Mouse (Mus musculus): ENCODE measurements around the gene Ptcra.
A peak's percentile ranks its signal among the peaks of the same experiment; 100 is the strongest.
"Not testable (repeated sequence)": the region's sequence is repeated elsewhere in the genome, so short reads cannot be mapped to it uniquely, and the experiment has no call there.

The Ptcra gene

GRCm38 (mm10) chr17:46771616-46772015 is 8.1 kb upstream of the Ptcra start:
- no peak for DNase-seq (ENCODE audit: extremely low spot score, low spot score)

DNA sequence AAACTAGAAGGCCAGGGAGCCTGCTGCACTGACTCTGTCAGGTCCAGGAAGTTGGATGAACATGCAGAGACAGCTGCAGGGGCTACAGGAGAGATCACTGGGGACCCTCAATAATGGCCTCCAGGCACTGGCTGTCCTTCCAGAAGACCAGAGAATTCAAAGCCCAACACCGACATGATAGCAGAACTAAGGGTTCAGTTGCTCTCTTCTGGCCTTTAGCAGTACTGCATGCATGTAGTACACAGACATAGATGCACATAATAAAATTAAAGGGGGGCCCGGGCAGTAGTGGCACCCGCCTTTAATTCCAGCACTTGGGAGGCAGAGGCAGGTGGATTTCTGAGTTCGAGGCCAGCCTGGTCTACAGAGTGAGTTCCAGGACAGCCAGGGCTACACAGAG is 7.5 kb upstream of the Ptcra start:
- DNase-seq (ENCODE audit: extremely low spot score, low spot score), result no peak

GRCm38 (mm10) chr17:46770546-46770945 is 7.0 kb upstream of the Ptcra start:
- no peak for DNase-seq (ENCODE audit: extremely low spot score, low spot score)

- DNase-seq (ENCODE audit: extremely low spot score, low spot score), result no peak
Observed at GRCm38 (mm10) chr17:46767868-46768267, 4.4 kb upstream of the Ptcra start.

DNA sequence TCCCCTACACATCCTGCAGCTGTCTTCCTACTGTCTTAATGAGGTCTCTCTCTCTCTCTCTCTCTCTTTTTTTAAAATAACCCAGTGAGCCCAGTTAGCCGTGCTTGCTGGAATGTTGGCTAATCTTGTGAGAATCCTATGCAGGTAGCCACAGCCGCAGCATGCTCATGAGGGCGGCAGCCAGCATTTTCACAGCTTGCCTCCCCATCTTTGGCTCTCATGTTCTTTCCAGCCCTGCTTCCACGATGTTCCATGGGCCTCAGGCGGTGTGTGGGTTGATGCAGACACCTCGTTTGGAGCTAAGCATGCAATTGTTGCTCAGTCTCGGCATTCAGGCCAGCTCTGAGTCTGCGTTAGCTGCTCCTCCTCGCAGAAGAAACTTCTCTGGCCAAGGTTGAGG is 1.4 kb upstream of the Ptcra start:
- not testable (repeated sequence) for DNase-seq (ENCODE audit: extremely low spot score, low spot score)

DNA sequence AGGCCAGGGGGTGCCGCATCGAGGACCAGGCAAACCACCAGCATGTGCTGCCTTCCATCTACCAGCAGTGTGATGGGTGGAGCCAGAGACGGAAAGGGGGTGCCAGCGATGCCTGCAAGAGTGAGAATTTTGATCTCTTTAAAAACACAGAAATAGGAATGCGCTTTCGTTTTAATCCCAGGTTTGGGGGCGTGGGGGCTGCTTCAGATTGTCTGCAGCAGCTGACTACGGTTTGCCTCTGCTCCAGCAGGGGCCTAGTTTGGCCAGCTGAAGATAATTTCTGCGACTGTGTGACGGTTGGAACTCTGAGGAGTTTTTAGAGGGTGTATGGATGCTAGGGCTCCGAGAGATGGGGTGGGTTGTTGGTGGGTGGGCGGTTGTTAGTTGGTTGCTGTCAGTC is 4.8 kb downstream of the Ptcra start:
- DNase-seq (ENCODE audit: extremely low spot score, low spot score), result no peak

DNA sequence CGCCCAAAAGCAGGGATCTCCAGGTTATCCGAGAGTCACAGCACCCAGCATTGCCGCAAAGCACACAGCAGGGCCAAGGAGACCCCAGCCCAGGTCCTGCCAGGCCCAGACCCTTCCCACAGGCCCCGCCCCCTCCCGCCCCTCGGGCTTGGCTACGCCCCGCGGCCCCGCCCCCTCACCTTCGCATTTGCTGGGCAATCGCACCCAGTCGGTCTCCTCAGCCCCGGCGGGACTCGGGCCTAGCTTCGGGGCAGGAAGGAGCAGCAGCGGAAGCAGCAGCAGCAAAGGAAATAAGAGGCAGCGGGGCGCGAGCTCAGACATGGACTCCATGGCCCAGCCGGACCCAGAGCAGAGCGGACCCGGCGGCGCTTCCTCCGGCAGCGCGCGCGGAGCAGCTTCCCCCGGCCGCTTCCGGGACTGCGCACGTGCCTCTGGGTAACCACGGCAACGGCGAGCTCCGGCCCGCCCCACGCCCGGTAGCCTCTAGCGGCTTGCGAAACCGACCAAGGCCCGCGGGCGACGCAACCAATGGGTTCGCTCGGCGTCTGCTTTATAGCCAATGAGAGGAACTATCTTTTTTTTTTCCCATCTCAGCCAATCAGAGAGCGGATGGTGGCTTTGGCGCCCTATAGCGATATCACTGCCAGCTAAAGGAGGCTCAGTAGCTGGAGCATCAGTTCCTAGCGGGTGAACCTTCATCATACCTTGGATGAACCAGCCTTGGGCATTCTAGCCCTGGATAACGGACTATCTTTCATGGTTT is 11.5 kb downstream of the Ptcra start, which contains the start of gene Cnpy3:
Cnpy3 (minus strand) TSS at position 421 of the 763 bp plus-strand sequence.
- DNase-seq (ENCODE audit: extremely low spot score, low spot score), result peak; percentile 99

- DNase-seq (ENCODE audit: extremely low spot score, low spot score), result no peak
Observed at GRCm38 (mm10) chr17:46751056-46751793, 12.3 kb downstream of the Ptcra start.

DNA sequence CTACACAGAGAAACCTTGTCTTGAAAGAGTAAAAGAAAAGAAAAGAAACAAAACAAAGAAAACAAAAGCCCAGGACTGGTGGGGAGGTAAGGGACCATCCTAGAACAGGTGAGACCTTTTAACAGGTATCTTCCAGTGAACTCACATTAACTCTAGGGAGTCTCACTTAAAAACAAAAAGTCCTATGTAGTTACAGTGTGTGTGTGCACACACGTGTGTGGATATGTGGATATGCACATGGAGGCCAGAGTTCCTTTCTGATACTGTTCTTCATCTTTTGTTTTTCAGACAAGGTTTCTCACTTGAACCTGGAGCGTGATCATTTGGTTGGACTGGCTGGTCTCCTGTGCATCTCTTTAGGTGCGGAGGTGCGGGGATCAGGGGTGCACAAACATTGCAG is 12.9 kb downstream of the Ptcra start:
- no peak for DNase-seq (ENCODE audit: extremely low spot score, low spot score)

GRCm38 (mm10) chr17:46749282-46749681 is 14.2 kb downstream of the Ptcra start:
- DNase-seq (ENCODE audit: extremely low spot score, low spot score), result no peak

DNA sequence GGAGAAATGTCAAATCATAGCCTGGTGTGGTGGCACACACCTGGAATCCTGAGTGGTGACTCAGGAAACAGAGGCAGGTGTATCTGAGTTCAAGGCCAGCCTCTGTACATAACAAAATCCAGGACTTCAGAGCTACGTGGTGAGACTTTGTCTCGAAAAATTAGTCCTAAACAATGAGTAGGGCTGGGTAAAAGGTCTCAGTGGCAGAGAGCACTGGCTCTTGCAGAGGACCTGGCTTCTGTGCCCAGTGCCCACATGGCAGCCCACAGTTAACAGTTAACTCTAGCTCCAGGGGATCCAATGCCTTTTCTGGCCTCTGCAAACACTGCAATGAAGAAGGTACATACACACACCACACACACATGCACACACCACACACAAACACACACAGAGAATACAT is 15.7 kb downstream of the Ptcra start:
- no peak for DNase-seq (ENCODE audit: extremely low spot score, low spot score)

- DNase-seq (ENCODE audit: extremely low spot score, low spot score), result no peak
Observed at GRCm38 (mm10) chr17:46747234-46747633, 16.3 kb downstream of the Ptcra start.

GRCm38 (mm10) chr17:46745506-46745905 is 18.0 kb downstream of the Ptcra start:
- no peak for DNase-seq (ENCODE audit: extremely low spot score, low spot score)

GRCm38 (mm10) chr17:46742986-46743385 is 20.5 kb downstream of the Ptcra start:
- no peak for DNase-seq (ENCODE audit: extremely low spot score, low spot score)

GRCm38 (mm10) chr17:46741305-46741704 is 22.2 kb downstream of the Ptcra start:
- DNase-seq (ENCODE audit: extremely low spot score, low spot score), result no peak

DNA sequence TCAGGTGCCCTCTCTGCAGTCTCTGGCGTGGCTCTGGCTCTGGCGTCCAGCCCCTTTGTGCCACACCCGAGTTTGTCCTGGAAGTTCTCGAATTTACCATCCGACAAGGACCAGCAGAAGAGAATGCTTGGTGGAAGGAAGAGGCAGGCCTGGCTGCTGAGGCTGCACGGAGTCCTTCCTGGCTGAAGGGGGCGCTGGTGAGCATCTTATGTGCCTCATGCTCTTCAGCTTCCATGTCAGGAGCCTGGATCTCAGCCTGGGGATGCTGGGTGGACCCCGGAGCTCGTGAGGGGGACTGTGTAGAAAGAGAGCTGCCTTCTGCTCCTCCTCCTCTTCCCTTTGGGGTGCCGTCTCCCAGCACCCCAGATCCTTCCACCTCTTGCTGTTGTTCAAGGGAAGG is 27.4 kb downstream of the Ptcra start:
- DNase-seq (ENCODE audit: extremely low spot score, low spot score), result peak; percentile 33

GRCm38 (mm10) chr17:46735287-46735686 is 28.2 kb downstream of the Ptcra start:
- DNase-seq (ENCODE audit: extremely low spot score, low spot score), result no peak

GRCm38 (mm10) chr17:46734055-46734454 is 29.5 kb downstream of the Ptcra start:
- DNase-seq (ENCODE audit: extremely low spot score, low spot score), result no peak

- DNase-seq (ENCODE audit: extremely low spot score, low spot score), result no peak
Observed at GRCm38 (mm10) chr17:46728904-46729318, 34.6 kb downstream of the Ptcra start, which contains the start of gene Gnmt. Gene Gnmt (minus strand): TSS chr17:46729168.

DNA sequence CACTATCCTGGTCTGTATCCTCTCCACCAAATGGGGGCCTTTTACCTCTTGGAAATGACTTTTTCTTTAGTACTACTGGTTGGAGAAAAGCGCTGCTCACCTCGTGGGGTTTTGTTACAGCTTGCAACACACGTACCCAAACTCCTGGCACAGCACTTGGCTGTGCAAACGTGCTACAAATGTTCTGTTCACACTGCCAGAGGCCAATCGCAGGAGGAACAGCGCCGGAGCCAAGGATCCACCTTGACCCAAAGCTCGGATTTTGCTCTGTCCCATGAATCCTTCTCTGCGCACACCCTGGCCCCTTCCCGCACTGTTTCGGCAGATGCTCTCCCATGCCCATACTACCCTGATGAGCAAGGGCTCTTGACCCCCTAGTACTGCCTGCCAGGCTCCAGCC is 35.0 kb downstream of the Ptcra start:
- DNase-seq (ENCODE audit: extremely low spot score, low spot score), result no peak

DNA sequence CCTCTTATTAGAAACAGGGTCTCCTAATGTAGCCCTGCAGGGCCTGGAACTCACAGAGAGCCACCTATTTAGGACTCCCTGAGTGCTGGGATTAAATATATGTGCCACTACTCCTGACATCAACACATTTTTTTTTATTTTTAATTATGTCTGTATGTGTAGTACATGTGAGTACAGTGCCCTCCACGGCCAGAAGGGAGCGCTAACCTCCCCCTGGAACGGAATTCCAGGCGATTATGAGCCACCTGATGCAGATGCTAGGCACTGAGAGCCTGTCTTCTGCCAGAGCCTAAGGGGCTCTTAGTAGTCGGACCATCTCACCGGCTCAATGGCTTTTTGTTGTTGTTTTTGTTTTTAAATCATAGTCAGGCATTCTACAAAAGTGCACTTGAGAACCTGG is 35.5 kb downstream of the Ptcra start:
- no peak for DNase-seq (ENCODE audit: extremely low spot score, low spot score)

DNA sequence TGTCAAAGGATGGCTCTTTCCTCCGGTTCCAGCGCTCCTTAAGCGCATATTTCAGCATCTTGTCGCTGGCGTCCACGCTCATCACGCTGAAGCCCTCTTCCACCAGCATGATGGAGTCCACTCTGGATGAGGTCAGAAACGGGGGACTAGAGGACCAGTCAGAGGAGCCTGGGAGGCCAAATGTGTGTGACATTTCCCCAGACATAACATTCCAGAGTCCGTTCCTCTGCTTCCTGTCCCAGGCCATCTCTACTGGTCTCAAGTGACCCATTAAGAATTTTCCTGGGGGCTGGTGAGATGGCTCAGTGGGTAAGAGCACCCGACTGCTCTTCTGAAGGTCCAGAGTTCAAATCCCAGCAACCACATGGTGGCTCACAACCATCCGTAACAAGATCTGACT is 36.2 kb downstream of the Ptcra start:
- DNase-seq (ENCODE audit: extremely low spot score, low spot score), result no peak
